Mouse (Mus musculus) ES-CJ7 (cell line): ENCODE measurements around the gene Snapc3.

Experiments
- DNase-seq: peaks from one replicate; pipeline ENCODE4 v3.0.0; 2011; ENCODE audit warnings: low read depth, low spot score

Snapc3 gene

DNA sequence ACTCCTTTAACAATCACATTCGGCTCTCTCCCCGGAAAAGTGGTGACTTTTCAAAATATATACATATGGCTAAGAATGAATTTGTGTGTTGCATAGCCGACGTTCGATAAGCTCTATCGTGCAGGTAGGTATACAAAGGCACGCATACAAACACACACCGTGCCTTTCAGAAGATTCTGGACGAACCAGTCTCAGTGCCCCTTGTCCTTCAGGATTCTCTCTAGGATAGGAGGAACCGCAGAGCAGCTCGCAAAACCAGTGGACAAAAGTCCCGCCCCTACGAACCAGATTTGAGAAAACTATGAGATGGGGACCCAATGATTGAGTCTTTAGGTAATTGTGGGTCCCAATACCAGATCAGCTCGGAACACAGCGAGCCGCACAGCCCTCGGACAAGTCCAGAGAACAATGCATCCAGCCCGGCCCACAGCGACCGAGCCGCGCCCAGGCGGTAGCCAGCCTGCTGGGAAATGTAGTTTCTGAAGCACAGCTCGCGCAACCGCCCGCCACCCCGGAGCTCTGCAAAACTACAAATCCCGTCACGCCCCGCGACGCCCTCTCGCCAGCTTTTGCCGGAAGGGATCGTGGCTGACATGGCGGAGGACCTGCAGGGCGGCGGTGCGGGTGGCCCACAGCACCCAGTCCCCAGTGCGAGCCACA lies at the start of gene Snapc3:
Gene Snapc3, plus strand, starts transcription at position 565 of the 660 bp plus-strand sequence.
- peak; percentile 96 for DNase-seq

DNA sequence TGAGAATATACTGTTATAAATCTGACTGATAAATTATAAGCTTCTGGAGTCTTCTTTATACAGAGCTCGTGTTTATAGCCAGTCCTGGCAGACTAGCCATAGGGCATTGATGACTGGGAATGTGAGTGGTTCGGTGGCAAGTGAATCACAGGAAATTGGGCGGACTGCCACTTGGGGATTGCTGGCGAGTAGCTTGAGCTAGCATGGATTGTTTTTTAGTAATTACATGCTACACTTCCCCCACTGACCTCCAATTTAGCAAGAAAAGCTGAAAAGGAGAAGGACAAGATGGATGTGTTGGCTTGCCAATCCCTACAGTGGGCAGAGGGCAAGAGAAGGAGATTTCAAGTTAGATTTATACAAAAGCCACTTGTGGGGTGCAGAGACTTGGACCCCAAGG lies 44.1 kb upstream of the Snapc3 start:
- DNase-seq, result no peak

DNA sequence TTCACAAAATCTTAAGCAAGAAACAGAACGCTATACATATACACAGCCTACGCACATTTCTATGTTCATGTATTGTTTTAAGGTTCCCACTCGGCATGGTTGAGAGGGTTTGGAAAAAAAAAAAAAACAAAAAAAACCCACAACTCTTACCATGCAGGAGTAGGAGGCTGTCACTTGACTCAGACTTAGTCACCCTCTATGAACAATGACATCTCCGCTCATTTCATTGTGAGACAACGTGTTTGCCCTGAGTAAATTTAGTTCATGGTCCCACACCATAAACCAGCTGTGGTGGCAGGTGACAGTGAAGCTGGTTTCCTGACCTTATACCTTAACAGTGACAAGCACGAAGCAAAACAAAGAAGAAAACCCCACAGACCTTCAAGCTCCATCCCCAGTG lies 41.9 kb upstream of the Snapc3 start:
- no peak for DNase-seq

DNA sequence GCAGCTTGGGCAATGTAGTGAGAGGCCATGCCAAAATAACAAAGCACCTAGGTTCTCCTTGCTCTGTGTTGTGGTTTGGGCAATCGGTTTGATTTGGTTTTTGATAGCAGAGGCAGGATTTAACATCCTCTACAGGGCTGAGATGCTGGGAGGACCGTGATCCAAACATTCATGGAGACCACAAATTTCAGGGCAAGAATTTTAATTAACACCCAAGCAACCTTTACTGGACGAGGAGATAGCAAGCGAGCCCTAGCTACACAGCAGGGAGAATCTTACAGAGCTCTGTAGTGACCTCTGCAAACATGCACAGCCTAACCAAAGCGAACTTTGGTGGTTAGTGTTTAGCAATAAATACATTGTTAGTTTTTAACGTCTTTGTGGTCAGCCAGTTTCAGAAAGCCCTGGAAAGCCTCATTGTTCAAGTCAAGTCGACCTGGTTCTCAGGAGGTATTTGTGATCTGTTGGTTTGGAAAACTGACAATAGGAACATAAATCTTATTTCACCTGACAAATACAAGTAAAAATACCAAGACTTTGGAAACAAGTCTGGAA lies 41.0 kb upstream of the Snapc3 start:
- DNase-seq, result no peak

DNA sequence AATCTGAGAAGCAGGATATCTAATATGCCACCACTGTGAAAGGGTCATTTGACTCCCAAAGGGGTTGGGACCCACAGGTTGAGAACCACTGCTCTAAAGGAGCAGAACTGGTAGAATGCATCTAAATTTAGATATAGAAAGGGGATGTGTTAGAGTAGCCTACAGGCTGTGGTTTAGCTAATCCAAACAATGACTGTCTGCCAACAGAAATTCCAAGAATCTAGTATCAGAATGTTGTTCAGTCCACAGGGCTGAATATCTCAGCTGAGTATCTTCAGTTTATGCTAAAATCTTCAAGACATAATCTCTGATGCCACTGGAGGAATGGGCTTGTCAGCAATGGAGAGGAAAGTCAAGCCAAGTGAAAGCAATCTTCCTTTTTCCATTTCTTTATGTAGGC lies 38.5 kb upstream of the Snapc3 start:
- no peak for DNase-seq

DNA sequence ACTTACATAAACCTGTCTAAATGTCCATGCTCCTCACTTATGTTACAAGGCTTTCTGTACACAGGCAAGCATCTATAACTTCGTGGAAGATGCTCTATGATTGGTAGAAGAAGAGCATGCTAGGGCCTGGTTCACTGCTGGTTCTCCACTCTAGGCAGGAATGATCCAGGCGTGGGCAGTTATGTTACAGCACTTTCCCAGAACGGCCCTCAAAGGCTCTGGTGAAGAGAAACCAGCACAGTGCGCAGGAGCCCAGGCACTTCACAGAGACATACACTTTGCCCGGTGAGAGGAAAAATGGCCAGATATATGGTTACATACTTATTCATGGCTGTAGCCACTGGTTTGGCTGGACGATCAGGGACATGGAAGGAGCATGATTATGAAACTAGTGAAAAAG lies 37.8 kb upstream of the Snapc3 start:
- DNase-seq, result no peak

DNA sequence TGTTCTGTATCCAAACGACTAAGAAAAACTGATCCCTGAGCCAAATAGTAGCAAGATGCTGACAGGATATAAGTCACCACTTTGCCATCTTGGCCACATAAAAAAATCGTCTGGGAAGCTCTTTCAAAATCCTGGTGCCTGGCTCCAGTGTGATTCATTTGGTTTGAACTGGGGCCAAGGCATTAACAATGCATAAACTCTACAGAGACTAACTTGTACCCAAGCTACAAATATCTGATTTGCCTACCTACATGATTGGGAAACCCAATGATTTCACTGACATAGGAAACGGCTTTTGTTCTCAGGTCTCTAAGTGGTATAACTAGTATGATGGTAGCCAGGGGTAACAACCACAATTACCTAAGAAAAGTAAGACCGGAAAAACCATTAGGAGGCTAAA lies 37.3 kb upstream of the Snapc3 start:
- no peak for DNase-seq

DNA sequence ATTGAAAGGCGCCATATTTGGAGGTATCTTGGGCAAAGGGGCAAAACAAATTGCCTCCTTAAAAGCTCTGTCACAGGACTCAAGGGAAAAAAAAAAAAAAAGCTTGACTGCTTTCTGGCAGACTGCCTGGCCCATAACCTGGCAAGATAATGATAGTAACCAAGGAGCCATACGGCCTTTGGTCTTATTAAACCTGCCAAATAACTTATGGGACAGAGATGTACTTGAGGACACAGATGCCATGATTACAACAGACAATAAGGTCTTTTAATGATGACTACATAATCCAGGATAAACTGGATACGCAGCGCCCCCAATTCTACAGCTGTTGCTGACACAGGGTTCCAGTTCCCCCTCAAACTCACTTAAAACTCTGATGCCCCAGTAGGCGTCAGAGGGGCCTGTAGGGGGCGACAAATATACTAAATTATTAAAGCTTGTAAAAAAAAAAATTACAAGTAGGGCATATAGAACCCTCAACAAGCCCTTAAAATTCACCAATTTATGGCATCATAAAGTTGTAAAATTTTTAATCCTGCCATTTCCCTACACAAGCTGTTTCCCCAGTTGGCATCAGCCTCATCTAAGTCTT lies 33.5 kb upstream of the Snapc3 start:
- peak; percentile 34 for DNase-seq

DNA sequence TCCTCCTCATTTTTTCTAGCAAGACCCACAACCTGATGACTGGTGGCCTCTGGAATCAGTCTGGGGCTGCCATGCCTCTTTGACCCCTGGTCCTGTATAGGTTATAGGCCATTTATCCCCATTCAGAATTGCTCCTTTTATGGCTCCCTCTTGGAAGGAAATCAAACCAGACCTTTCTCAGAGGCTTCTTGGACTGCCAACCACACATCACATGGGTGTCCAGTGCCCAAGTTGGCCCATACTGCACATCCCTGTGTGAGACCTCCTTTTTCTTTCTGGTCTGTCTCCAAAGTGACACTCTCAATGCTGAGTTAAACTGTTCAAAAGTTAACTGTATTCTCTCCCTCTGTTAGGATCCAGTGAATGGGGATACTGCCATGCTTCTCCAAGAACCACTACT lies 32.4 kb upstream of the Snapc3 start:
- DNase-seq, result no peak

DNA sequence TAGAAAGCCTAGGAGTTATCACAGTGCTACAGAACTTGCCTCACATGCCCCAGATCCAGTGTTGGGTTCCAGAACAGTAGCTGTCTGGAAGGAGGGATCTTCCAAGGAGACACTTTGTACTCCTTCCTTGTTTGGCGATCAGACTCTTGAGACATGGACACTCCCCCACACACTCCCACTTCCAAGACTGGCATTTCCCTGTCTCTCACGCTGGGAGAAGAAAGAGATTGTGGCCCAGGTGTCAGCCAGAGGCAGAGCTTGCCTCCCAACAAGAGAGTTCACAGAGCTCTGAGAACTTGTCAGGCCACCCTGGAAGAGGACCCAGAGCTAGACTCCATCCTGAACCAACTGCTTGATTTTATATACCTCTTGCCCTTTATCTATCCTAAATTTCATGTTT lies 27.0 kb upstream of the Snapc3 start:
- no peak for DNase-seq

DNA sequence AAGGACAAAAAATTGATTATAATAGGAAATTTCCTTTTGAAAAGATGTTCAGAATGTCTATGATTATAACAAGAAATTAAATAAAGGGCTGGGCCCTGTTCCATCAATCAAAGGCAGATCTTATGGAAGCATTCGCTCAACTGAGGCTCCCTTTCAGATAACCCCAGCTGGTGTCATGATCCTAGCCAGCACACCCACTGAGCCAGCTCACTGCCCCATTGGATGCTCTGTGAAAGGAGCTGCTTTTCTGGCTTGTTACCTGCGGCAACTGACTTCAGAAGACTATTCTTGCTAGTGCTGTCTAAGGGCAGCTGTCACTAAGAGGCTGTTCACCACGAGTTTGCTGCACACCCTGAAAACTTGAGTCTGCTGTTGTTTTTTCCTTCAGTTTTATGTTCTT lies 25.6 kb upstream of the Snapc3 start:
- DNase-seq, result peak; percentile 25

DNA sequence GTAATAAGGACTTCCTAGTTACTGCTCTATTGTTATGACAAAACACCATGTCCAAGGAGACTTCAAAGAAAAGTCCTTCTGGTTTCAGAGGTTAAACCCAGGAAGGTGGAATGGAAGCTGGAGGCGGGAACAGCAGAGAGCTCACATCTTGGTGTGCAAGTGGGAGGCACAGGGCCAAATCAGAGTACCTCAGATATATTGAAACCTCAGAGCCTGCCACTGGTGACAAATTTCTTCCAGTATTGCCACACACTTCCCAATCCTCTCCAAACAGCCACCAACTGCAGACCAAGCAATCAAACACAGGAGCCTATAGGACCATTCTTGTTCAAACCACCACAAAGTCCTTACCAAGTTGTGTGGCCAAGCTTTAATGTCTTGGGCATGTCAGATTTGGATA lies 23.8 kb upstream of the Snapc3 start:
- no peak for DNase-seq

DNA sequence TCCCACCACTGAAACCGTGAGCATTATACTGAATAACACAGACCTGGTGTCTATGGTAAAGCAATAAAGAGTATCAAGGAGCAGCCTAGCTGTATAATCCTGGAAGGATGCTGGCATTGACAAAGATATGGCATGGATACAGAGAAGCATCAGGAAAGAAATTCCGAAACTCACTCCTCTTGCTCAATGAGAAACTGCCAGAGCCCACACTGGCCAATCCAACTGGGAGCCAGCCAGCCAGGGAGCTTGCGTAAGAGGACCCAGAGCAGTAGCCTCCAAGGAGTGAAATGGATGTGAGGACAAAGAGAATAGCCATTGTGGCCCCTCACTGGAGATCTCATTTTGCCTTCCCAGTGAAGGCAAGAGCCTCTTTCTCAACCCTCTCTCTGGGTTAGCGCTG lies 21.2 kb upstream of the Snapc3 start:
- no peak for DNase-seq

DNA sequence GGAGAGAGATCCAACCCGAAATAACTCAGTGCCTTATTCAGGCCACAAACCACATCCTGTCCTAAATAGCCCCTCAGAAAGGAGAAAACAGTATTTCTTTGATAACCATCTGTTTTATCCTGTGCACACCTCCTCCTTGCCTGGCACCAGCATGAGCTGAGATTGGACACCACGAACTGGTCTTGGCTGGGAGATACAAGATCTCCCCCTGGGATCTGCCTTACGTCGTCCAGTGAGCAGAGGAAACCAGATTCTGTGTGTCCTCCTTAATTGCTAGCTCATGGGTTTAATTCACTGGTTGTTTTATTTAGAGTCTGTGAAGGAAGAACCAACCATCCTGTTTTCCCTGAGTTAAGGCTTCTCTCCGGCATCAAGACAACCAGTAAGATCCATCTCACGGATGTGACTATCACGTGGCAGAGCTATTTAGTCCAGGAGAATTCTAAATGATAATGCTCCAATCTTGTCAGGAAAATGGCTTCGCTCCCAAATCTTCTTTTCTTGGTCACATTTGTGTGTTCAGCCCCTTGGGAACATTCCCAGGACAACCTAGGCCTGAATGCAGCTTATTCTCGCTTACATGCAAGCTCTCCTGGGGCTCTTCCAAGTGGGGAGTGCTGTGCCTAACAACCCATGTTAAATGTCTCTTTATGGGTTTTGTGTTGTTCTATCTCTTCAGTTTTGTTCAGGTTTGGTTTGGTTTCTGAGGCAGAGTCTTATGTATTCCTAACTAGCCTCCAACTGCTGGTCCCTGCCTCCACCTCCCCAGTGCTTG lies 20.3 kb upstream of the Snapc3 start:
- DNase-seq, result no peak

DNA sequence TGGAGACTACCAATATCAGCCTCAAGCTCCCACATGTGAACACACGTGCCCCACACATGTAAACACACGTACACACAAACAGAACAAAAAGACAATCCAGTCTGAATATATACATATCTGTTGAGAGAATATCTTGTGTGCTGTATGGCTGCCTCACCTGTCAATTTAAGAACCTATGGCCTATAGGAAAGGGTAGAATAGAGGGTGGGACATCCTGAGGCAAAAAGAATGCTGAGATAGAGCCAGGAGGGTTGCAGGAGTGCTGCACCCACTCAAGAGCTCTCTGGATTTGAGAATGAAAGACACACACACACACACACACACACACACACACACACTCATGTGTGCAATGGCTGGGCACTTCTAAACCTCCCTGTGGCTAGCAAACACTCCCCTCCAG lies 19.0 kb upstream of the Snapc3 start:
- DNase-seq, result no peak

DNA sequence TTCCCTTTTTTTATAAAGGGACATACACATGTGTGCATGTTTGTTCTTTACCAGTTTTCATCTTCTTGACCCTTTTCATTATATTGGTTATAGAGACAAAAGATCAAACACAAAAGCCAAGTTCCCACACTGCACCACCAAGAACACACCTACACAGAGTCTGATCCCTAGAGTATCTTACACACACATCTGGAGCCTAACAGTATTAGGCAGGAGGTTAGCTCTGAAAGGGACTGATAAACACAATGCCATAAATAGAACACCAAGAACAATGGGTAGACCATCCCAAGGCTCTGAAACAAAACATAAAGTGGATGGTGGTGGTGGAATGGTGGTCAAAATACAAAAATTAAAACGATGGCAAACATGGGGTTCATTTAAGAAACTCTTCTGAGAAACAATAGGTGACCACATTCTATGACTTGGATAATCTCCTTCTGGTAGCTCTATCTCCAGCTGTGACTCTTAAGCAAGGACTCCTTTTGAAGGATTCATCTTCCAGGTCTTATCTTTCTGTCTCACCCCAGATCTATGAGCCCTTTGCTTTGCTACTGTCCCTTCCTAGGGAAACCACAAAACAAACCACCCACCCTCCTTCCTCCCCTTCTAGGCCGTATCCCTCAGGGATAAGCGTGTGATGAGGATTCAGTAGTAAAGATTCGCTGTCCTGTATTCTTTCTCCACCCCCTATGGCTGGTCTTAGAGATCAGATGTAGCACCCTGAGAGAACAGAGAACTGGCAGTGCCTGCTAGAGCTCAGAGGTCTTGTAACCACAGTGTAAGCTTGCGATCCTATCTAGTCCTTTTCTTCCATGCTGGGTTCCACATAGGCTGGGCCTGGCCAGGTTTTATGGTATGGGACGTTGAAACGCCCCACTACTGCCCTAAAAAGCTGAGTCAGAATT lies 16.6 kb upstream of the Snapc3 start:
- DNase-seq, result no peak

DNA sequence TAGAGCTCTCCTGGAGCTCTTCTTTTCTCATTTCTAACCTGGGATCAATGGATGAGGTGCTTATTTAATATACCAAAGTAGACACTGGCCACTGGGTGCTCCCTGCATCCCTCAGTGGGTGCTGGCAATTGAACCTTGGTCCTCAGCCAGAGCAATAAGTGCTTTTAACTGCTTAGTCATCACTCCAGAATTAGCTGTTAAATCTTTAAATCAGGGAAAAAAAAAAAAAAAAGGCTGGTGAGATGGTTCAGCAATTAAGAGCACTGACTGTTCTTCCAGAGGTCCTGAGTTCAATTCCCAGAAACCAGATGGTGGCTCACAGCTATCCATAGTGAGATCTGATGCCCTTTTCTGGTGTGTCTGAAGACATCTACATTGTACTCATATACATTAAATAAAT lies 15.8 kb upstream of the Snapc3 start:
- no peak for DNase-seq

DNA sequence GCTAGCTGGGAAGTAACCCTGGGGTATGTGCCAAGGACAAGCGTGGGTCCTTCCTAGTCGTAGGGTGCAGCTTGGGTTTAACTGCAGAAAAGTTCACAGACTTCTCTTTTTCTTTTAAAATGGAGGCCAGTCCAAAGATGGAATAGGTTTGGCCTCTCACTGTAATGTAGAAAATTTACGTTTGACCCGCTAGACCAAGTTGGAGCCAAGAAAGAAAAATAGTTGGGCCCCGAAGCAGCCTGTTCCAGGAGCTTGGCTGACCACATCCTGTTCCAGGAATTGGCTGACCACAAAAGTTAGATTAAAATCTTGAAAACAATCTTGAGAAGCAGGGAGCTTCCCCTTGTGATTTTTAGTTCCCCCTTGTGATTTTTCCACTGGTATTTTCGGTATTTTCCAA lies 9.8 kb upstream of the Snapc3 start:
- DNase-seq, result no peak

DNA sequence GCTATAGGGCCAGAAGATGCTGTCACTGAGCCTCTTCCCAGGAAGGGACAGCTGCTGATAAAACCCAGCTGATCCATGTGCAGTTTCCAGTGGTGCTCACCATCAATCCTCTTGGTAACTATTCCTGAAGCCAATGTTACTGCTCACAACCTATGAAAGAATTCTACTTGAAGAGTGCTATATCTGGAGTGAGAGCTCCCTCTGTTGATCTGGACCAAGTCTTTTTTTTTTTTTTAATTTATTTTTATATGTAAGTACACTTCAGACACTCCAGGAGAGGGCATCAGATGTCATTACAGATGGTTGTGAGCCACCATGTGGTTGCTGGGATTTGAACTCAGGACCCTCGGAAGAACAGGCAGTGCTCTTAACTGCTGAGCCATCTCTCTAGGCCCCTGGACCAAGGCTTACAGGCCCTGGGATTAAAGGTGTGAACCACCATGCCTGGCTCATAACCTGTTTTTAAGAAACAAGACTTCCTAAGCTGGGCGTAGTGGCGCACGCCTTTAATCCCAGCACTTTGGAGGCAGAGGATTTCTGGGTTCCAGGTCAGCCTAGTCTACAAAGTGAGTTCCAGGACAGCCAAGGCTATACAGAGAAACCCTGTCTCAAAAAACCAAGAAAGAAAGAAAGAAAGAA lies 7.5 kb upstream of the Snapc3 start:
- peak; percentile 63 for DNase-seq

DNA sequence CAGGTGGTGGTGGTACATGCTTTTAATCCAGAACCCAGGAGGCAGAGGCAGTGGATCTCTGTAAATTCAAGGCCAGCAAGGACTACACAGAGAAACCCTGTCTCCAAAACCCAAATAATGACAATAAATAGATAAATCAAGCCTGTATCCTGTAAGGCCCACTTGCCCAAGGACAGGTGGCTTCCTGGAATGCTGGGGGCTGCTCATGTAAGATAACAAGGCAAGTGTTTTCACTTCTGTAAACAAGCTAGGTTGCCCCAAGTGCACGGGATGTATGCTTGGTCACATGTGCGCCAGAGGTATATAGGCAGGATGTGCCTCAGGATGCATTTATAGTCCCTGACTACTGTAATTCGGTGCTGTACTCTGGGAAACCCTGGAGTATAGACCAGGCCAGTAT lies 5.5 kb upstream of the Snapc3 start:
- DNase-seq, result no peak

DNA sequence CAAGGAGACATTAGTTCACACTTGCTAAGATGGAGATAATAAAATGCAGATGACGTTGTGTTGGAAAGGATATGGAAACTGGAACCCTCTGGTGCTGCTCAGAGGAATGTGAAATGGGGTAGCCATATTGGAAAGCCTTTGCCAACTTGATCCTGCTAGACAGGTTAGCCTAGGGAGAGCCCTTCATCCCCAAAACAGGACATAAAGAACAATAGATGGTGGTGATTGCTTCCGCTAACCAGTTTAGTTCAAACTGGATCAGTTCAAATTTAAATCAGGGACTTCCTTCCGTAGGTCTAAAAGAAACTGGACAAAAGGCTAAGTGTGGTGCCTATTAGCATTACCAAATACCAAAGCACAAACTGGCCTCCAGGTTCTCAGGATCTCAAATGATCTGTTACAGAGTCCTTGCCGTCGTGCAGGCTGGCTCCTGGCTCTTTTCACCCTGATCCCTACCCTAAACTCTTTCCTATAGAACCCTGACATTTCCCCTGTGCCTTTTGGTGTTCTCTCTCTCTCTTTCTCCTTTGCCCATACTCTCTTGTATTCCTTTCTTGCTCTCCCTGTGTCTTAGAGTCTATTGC lies 3.2 kb upstream of the Snapc3 start:
- DNase-seq, result peak; percentile 84
